Mouse (Mus musculus) splenic B cell, adult 2 months (primary cell): ENCODE results near the gene Hist1h2ap.
"Not testable (repeated sequence)": the region's sequence is repeated elsewhere in the genome, so short reads cannot be mapped to it uniquely, and the experiment has no call there.

Source experiments
- DNase-seq: peaks from one replicate; pipeline ENCODE4 v3.0.0-alpha.2; 2011; ENCODE audit warnings: low read depth, low spot score
- H3K27me3 ChIP-seq: 2 replicates; pipeline ENCODE4 v1.6.1; 2012; ENCODE audit warnings: mild to moderate bottlenecking, low read length, moderate library complexity, mixed read lengths; ENCODE audit not compliant: control insufficient read depth, poor library complexity, insufficient read depth, severe bottlenecking
- H3K36me3 ChIP-seq: 2 replicates; pipeline ENCODE4 v1.6.1; 2012; ENCODE audit warnings: mild to moderate bottlenecking, low read length, moderate library complexity, mixed read lengths; ENCODE audit not compliant: control insufficient read depth, poor library complexity, insufficient read depth, severe bottlenecking

Gene Hist1h2ap

DNA sequence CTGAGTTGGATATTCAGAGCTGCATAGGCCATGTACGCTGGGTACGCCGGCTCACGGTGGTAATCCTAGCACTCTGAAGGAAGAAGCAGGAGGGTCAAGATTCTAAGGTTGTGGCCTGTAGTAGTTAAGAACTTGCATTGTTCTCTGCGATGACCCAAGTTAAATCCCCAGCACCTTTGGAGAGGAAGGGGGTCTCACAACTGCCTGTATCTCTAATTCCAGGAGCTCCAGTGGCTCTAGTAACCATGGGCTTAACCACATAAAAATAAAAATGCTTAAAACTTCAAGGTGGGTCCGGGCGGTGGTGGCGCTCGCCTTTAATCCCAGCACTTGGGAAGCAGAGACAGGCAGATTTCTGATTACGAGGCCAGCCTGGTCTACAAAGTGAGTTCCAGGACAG is 3.0 kb downstream of the Hist1h2ap start:
- no peak for DNase-seq
- no peaks in the 10 kb centered on the region for H3K27me3 ChIP-seq
- no peaks in the 10 kb centered on the region for H3K36me3 ChIP-seq

- DNase-seq = no peak
These were observed 4.8 kb downstream of the Hist1h2ap start for GRCm38 (mm10) chr13:21828511-21828910.

GRCm38 (mm10) chr13:21820082-21820890 is 13.0 kb downstream of the Hist1h2ap start:
- not testable (repeated sequence) for DNase-seq, H3K27me3 ChIP-seq, H3K36me3 ChIP-seq

More at GRCm38 (mm10) chr13:21828511-21828910, 4.8 kb downstream of the Hist1h2ap start:
- no peaks in the 10 kb centered on the region for H3K27me3 ChIP-seq
- H3K36me3 ChIP-seq = no peaks in the 10 kb centered on the region

DNA sequence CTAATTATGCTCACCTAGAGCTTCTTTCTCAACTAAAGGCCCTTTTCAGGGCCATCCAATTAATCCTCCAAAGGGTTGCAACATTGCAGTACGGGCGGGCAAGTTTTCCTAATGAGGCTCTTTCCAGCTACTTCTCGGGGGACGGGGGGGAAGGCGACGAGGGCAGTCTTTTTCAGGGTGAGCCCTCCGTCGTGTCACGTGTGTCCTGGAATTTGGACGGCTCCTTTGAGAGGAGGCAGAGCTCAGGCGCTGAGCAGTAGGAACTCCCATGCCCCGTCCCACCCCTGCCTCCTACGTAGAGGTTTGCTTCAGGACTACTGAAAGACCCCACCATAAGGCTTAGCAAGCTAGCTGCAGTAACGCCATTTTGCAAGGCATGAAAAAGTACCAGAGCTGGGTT is 21.2 kb downstream of the Hist1h2ap start:
- H3K36me3 ChIP-seq, H3K27me3 ChIP-seq, DNase-seq: not testable (repeated sequence)

GRCm38 (mm10) chr13:21811539-21811938 is 21.8 kb downstream of the Hist1h2ap start, which contains the start of gene Hist1h4m:
Gene Hist1h4m, plus strand, starts transcription at chr13:21811746.
- H3K27me3 ChIP-seq, H3K36me3 ChIP-seq, DNase-seq: not testable (repeated sequence)

DNA sequence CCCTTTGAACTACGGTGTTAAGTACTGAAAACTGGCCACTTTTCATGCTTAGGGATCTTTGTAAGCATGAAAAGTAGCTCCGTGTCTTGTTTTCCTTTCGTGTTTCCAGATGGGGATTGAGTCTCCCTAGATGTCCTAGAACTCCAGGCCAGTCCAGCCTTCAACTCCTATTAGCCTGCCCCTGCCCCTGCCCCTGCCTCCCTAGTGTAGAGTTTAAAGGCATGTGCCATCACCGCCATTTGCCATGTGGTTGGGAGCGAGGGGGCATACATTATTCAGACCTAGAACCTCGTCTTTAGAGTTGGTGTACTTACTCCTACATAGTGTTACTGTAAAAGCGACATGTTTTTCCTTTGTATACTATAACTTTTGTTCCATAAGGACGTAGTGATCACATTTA is 22.2 kb downstream of the Hist1h2ap start:
- not testable (repeated sequence) for DNase-seq, H3K36me3 ChIP-seq, H3K27me3 ChIP-seq

- DNase-seq, H3K36me3 ChIP-seq, H3K27me3 ChIP-seq: not testable (repeated sequence)
These were observed 23.2 kb downstream of the Hist1h2ap start, which contains the start of the genes Hist1h2bq and Hist1h2ao for GRCm38 (mm10) chr13:21810073-21810472. Gene Hist1h2bq, minus strand, starts transcription at chr13:21810197. Gene Hist1h2ao, plus strand, starts transcription at chr13:21810465.

DNA sequence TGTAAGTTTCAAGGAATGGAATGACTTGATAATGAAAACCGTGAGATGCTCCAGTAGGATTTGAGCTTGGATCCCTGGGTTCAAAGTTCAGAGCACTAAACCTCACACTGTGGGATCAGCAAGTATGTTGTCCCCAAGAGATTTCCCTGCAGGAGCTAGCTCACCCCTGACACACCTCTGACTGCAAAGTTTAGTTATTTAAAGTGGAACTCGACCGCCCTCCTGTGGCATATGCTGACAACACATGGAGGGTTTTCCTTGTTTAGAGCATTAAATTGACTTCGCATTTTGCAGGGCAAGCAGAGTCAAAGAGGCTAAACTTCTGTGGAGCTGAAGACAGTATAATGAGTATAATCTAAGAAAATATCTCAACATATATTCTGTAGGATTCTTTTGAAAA is 30.2 kb downstream of the Hist1h2ap start:
- H3K36me3 ChIP-seq, DNase-seq, H3K27me3 ChIP-seq: not testable (repeated sequence)

DNA sequence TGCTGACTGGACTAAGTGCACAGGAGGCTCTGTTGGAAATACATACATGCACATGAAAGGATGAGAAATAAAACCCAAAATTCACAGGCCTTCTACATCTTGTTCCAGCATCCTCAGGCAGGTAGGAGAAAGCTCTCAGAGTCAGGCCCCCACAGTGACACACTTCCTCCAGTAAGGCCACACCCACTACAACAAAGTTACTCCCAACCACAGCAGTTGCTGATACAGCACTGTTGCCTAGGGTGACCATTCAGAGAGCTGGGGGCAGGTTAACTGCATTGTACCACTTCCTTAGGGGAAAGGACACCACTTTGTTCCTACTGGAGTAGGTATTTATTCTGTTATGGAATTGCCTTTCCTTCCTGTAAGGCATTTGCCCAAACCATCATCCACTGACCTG is 36.1 kb downstream of the Hist1h2ap start:
- H3K36me3 ChIP-seq, H3K27me3 ChIP-seq, DNase-seq: not testable (repeated sequence)

- no peak for DNase-seq
- Histone ChIP-seq H3K36me3 (no peaks in the 10 kb centered on the region), H3K27me3 (no peaks in the 10 kb centered on the region)
These were observed 37.7 kb downstream of the Hist1h2ap start for GRCm38 (mm10) chr13:21795584-21795983.

GRCm38 (mm10) chr13:21790601-21791283 is 42.6 kb downstream of the Hist1h2ap start:
- Histone ChIP-seq H3K27me3 (no peaks in the 10 kb centered on the region), H3K36me3 (no peaks in the 10 kb centered on the region)
- DNase-seq = no peak

DNA sequence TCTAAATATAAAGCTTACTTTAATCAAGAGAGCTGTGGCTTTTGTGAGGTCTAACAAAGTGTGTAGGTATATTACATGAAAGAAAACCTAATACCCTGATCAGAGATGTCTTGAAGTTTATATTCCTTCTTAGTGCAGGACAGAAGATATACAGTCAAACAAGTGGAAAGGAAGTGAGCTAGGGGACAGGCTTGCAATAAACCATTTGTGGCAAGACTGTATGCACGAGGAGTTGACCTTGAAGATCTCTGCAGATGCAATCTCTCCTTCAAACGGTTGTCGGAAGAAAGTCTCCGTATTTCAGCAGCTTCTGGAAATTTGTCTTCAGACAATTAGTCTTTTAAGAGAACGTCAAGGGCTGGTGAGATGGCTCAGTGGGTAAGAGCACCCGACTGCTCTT is 43.4 kb downstream of the Hist1h2ap start:
- H3K27me3 ChIP-seq = no peaks in the 10 kb centered on the region

DNA sequence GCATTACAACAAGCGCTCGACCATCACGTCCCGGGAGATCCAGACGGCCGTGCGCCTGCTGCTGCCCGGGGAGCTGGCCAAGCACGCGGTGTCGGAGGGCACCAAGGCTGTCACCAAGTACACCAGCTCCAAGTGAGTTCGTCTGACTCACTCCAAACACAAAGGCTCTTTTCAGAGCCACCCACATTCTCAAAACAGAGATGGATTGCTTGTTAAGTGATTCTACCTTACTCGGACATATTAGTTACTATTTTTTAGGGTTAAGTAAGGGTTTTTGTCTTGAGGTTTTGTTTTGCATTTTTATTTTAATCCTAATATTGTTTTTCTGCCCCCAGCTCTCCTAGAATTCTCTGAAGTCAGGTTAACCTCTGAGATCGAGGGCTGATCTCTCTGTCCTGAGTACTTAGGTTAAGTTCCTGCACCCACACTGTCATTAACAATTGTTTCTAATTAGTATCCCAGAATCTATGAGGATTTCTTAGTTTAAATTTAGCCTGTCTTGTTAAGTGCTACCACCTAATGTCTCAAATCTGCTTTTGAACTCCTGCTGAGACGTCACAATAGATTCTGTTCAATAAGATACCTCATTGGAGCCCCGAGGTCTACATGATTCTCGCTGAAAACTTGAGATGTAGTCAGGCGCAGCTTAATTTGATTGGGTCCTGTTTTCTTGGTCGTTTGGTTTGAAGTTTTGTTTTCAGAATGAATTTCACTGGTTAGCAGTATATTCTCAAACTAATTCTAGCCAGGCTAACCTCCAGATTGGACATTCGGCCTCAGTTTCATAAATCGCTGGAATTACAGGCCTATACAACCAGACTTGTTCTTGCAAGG is 45.3 kb downstream of the Hist1h2ap start:
- Histone ChIP-seq H3K27me3 (no peaks in the 10 kb centered on the region), H3K36me3 (no peaks in the 10 kb centered on the region)
- DNase-seq = no peak

More for the DNA sequence above, 43.4 kb downstream of the Hist1h2ap start:
- no peaks in the 10 kb centered on the region for H3K36me3 ChIP-seq
- DNase-seq = no peak

GRCm38 (mm10) chr13:21786899-21787629 is 46.2 kb downstream of the Hist1h2ap start, which contains the start of the genes Hist1h2an and Hist1h2bp:
Gene Hist1h2an, minus strand, starts transcription at chr13:21787218.
Gene Hist1h2bp, plus strand, starts transcription at chr13:21787461.
- peak; percentile 97 for DNase-seq
- H3K27me3 ChIP-seq, H3K36me3 ChIP-seq: not testable (repeated sequence)
